Mouse (Mus musculus): ENCODE measurements around the gene Tspan5.

Gene Tspan5

DNA sequence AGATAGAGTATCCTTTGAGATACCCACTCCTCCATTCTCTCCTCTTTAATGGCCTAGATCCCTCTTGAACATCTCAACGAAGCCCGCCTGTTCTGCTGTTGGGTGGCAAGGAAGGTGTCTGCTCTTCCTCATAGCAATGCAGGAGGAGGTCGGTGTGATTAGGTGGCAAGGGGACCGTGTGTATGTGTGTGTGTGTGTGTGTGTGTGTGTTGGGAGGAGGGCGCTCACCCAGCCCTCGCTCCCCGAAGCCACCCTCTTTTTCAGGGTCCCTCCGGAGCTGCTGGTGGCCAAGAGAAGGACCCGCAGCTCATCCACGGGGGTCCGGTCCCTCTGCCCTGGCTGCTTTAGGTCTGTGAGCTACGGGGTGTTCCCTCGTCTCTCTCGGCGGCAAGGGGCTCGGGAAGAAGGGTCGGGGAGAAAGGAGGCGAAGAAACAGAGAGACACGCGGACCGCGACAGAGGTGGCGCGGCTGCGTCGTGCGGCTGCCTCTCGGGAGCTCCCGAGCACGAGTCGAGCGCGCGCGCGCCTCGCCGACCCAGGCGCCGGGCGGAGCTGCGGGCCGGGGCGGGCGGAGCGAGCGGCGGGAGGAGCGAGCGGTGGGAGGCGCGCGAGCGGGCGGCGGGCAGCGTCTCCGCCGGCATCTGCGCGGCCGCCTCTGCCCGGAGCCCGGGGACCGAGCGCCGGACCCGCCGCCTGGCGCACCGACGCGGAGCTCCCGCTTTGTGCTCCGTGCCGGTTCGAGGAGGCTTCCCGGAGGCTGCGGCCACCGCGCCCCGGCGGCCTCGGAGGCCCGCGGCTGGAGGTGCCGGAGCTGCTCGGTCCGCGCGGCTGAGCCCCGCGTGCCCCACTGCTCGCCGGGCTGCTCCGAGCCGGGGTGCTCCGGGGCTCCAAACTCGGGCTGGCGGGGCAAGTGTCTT is at the start of gene Tspan5:
Gene Tspan5, plus strand, starts transcription at position 547 of the 917 bp plus-strand sequence.
- DNase-seq = peak; percentile 81

DNA sequence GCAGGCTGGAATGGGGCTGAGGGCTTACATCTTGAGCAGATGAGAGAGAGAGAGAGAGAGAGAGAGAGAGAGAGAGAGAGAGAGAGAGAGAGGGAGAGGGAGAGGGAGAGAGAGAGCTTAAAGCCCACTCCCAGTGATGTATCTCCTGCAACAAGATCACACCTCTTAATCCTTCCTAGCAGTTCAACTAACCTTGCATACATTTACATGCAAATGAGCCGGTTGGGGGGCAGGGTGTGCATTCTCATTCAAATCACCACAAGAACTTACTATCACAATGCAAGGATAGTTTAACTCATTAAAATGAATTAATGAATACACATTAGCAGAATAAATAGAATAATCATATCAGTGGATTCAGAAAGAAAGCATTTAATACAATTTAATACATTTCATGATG is 49.7 kb upstream of the Tspan5 start:
- DNase-seq = no peak

DNA sequence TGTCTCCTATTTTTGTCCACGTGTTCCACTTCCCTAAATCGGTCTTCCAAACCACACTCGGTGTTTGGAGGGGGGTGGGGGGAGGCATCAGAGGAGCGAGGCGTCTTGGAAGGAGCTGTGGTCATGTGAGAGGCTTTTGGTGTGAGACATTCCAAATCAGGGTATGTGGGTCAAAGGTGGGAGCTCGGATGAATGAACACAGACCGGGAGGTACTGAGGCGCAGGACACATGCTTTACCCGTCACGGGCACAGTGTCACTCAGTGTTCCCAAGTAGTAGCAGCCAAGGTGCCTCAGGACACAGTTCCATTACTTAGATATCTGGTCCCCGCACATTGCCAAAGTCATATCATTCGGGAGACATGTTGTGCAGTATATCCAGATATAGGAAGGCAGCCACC is 38.6 kb upstream of the Tspan5 start:
- no peak for DNase-seq

DNA sequence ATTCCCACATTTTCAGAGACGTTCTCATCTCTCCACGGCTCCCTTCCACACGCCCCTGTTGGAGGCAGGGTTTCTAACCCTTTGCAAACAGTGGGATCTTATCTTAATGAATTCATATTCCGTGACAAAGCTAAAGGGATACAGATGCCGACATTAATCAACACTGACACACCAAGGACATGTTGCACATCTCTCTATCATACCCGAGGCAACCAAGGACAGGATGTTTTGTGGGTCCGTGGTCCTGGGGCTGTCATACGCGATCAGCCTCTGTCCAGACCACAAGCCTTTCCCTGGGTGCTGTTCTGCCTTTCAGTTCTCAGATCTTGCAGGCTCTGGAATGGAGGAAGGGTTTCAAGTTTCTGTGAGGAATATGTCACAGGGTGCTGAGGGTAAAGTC is 37.5 kb upstream of the Tspan5 start:
- DNase-seq = no peak

DNA sequence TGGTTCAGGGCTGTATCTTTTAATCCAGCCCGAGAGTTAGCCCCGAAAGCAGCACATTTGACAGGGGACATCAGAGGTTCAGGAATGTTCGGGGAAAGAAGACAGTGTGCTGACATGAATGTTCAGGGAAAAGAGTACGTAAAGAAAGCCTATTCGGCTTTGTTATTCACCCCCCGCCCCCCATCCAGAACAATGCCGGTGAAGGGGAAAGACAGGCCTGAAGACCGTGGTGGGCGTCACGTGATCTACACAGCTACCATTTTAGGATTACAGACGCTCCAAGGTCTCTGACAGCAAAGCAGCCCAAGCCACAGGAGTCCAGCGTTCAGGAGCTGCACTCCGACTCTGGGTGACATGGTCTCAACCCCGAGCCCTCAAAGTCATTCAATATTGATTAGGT is 36.1 kb upstream of the Tspan5 start:
- no peak for DNase-seq

DNA sequence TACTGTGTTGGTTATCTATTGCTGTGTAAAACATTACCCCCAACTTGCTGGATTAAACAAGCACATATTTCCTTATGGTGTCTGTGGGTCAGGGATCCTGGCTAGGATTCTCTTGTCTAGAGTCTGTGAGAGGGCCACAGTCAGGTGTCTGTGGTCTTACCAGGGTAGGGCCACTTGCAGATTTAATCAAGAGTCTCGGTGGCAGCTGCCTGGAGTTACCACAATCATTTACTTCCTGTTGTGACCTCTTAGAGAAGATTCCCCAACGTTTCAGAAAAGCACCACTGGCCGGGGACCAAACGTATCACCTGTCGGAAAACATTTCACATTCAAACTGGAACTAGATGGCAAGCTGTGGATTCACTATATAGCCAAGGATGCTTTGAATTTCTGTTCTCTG is 32.8 kb upstream of the Tspan5 start:
- no peak for DNase-seq

DNA sequence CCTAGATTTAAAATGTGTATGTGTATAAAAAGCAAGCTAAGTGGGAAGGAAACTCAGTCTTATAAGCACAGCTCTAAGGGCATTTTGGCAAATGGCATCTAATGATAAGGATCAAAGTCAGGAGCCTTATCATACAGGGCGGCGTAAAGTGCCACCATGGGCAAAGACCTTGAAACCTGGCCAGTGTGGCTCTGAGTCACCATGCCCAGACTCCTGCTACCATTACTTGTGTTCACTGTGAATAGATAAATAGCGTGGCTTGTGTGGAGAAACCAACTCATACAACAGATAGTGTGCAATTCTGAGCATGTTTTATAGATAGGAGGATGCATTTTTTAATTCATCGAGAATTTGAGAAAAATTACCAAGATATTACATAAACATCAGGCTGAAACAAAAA is 30.0 kb upstream of the Tspan5 start:
- DNase-seq = no peak

DNA sequence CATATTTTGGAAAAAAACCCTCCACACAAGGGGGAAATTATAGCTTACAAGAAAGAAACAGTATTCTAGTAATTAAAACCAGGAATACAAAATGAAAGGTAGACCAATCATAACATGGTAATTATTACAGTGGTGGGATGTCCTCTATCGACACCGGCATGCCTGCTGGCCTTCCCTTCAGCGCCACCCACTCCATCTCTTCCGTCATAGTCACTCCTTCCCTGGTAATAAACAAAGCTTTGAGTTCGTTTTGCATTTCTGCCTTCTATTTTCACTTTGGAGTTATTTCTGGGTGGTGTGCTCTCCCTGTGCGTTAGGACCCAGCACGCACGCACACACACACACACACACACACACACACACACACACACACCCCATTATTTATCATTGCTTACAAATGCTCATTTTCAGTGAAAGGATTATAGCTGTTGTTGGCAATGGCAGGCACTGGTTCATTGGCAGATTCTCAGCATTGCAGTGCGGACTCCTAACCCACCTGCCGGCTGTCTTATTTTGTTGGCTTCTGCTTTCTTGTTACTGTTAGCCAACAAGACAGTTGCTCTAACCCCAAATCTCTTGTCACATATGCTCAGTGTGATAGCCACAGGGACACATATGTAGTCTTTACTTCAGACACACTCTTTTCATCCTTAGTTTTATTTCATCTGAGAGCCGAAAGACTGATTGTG is 29.4 kb upstream of the Tspan5 start:
- no peak for DNase-seq

DNA sequence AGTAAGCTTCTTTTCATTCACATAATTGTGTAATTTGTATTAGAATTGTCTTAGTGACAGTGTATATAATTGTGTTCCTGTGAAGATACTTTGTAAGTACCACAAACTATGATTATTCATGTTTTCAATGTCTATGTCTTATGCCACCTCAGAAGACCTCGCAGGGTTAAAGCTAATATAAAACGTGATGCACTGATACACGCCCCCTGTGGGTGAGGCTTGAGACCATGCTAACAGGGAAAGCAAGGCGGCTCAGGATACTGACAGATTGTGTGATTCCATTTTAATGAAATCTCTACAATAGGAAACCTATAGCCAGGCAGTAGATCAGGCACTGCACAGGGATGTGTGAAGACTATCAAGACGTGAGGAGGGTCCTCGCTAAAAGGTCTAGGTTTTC is 28.9 kb upstream of the Tspan5 start:
- DNase-seq = peak; percentile 9

DNA sequence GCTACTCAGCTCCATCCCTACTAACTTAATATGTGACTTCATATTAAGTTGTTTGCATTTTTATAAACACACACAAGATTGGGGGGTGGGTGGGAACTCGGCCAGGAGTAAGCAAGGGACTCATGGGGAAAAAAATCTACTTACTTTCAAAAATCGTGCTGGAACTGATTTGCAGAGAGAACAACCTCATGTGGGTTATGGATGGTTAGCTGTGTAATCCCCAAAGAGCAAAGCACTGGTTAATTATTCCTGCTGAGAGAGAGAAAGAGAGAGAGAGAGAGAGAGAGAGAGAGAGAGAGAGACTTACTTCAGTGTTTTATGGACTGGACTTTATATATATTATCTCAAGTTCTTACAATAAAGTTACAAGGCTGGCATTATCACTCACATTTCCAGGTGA is 27.2 kb upstream of the Tspan5 start:
- DNase-seq = no peak

DNA sequence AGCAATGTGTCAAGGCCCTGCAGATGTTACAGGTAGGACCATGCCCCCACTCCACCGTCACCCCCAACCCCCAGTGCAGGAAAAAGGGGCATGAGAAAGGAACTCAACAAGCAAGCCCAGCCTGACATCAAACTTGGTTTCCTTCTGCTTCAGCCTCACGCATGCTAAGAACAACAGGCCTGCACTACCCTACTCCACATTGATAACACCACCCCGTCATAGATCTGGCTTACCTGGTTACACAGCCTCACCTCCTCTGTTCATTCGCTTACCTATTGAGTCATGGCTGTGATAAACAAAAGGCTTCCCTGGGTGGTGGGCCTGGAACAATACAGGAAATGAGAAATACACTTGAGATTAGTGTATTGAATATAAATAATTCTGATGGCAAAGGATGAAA is 26.8 kb upstream of the Tspan5 start:
- DNase-seq = peak; percentile 9

DNA sequence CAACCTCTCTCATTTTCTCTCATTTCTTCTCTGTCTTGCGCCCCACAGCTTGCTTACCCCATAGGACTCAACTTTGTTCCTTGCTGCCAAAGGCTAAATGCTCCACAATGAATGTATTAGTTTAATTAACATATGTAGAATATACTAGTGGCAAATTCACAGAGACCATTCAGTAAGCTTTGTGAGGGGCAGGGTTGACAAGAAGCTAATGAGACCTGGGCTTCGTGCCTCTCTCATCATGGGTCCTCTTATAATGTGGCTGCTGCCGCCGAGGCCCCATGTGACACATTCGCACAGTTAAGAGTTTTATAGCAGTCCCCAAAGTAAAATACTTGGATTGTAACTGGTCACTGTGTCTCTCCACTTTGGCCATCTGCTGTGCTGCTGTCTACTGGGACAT is 25.0 kb upstream of the Tspan5 start:
- no peak for DNase-seq

DNA sequence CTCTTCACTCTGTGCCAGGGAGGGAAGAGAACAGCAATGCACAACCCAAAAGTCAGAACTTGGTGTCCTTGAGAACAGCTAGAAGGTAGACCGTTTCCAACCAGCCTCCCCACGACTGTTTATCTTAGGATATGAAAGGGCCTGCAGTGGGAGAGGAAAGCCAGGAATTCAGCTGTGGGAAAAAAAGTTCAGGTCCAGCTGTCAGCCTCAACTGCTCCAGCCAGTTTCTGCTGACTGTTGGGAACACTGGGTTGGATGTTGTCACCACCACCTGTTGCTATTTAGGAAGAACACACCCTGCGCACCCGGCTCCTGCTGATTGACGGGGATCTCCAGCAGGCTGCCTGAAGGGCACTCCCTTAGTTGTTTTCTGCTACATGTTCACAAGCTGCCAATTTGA is 19.8 kb upstream of the Tspan5 start:
- DNase-seq = no peak

DNA sequence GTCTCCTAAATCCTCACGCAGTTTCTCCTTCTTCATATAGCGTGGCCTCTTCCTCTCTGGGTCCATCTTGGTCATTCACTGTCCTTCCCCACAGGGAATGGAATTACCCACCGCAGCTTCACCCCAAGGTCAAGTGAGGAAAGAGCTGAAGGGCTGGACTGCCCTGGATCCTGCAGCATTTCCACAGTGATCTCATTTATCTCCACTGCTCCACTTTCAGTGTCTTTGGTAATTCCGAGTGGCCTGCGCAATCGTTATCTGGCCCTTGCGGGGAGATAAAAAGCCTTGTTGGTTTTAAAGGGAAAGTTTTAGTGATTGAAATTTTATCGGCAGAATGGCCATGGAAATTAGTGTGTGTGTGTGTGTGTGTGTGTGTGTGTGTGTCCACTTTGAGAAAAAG is 14.4 kb upstream of the Tspan5 start:
- no peak for DNase-seq

DNA sequence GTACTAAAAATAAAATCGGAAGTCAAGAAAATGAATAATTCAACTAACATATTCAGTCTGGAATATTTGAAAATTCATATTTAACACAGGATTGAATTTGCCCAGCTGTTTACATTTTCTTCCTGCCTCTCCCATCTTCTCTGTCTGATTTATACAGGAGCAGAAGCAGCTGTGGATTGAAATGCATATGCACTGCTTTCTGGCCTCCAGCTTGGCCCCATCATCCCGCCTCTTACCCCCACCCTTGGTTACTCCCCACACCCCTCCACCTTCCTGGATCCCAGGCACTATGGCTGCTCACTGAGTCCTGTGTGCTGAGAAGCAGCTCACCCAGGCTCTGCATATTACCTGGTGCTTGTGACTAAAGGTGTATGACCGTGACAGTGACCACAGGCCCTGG is 13.2 kb upstream of the Tspan5 start:
- no peak for DNase-seq

DNA sequence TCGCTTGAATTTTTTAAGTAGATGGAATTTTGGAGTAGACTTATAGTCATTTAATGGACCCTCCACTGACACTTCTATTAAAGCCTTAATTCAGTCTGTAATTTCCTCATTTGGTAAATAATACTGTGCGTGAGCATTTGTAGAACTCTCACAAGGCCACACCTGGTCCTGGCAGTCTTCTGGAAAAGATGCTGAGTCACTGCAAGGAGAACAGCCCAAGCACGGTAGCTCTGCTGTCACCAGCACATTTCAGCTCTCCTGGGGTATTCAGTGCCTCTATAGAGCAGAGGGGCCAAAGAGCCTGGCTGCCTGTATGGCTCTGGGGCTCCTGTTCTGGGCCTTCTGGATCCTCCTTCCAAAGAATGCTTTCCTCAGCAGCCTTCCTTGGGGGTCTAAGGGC is 11.2 kb upstream of the Tspan5 start:
- no peak for DNase-seq

DNA sequence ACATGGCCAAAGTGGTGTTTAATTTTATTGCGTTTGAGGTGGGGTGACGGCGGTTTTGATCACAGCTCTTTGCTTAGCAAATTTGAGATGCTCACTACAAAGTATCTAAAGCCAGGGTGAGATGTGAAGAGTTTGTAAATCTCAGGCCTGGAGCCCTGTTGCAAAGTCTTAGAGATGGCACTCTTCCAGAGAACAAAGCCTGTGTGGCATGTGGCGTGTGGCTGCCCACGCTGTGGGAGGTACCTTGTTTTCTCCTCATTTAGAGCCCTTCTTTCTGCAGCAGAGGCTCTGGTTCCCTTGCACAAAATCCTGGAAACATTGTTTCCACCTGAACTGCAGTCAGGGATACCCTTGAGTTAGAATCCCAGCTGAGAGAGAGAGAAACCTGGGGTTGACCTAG is 6.2 kb upstream of the Tspan5 start:
- DNase-seq = no peak

DNA sequence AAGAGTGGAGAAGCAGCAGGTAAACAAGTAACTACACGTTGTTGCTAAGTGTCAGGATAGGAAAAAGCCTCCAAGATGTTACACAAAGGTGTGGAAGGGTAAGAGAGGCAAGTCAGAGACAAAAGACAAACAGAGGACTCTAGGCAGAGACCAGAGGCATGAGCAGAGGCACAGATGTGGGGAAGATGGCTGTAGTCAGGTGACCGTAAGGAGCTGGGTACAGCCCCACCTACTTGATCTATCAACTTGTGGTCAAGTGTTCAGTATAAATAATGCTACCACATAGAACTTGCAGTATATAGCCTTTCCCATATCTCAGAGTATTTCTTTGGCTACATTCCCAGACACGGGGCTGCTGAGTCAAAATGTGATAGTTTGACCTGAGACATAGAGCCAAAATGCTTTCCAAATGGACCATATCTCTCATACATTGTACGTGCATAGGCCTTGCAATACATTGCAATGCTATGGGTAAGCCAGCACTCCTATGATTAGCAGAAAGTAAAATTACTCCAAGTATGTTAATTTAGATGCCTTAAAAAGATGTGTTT is 2.8 kb upstream of the Tspan5 start:
- DNase-seq = no peak

DNA sequence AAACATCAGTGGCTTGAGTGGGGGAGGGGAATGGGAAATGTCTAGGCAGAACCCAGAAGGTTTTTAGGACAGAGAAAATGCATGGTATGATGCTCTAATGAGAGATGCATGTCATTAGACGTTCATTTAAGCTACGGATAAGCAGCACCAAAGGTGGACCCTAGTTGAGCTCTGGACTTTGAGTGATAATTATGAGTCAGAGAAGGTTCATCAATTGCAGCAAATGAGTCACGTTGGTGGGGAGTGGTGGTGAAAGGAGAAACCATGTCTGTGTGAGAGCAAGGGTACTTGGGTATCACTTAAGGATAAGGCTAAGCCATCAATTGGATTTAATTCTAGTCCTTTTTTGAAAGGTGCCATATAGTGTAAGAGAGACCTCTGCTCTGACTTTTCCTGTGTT is 1.7 kb upstream of the Tspan5 start:
- DNase-seq = no peak

DNA sequence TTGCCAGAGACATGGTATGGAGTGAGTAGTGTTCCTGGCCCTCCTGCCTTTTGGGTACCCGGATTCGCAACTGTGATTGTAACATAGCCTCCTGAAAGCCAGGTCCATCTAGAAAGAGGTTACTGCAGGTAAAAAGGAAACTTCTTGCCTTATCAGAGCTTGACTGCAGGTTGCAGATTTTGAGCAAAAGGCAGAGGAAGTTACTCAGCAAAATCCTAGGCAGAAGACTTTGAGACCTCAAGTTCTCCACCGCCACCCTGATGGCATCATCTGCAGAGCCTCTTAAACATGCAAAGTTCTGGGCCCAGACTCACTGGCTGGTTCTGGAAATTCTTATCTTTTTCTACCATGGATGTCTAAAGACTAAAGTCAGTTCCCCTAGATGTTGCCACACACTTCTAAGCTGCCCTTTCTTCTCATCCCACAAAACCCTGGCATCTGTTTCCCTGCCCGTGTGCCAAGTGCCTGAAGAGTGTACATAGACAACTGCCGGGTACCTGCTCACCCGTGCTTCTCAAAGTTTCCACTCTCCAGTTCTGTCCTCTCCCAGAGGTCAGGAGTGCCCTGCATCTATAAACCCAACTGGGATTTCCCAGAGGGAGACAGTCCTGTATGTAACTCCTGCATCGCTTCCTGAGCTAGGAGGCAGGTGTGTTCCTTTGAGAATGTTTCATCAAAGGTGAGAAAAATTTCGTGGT is 1.0 kb upstream of the Tspan5 start:
- DNase-seq = no peak

DNA sequence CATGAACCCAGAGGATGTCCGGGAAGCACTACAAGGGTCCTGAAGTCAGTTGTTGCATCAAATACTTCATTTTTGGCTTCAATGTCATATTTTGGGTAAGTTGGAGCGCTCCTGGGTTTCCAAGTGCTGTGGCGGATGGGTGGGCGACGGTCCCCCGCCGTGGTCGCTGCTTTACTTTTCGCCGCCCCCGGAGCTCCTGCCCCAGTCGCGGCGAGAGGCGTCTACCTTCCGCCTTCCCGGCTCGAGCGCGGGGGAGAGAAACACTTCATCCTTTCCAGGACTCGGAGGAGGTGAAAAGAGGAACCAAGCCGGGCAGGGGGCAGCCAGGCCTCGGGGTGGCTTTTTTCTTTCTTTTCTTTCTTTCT is 553 bp downstream of the Tspan5 start:
- peak; percentile 65 for DNase-seq

DNA sequence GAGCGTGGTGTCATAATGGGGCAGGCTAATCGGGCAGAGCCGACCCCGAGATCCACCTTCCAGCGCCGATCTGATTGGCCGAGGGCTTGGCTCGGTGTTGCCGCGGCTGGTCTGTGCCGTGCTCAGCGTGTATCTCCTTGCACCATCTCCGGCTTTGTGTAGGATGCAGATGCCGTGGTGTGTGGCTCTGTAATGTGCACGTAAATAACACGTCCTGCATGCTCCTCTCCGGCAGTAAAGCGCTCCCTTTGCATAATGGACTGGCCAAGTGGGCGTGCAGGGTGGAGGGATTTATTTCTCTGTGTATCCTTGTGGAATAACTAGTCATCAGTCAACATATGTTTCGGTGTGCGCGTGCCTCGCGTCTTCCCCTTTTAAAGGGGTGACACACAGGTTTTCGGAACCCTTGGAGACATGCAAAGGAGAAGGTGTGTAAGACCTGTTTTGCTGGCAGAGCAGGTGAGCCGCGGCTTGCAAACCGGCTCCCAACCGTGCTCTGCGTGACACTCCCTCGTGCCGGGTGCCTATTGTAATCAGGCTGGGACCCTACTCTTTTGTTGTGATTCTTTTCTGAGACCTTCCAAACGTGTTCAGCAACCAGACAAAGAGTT is 1.2 kb downstream of the Tspan5 start:
- DNase-seq = peak; percentile 62

Data from thymus, postnatal 25 days (tissue).